Mouse (Mus musculus) neural tube, embryonic 12.5 days (tissue): ENCODE measurements around the gene Clasp2. TPM values are rescaled to one million over a fixed set of nuclear protein-coding genes. Genes with fewer than 3 reads are reported as not detected.
"Not testable (repeated sequence)": the region's sequence is repeated elsewhere in the genome, so short reads cannot be mapped to it uniquely, and the experiment has no call there.

Experiments used
- ATAC-seq: fragments of 200-750 bp; cut with Nextera tagmentation; 2 replicates; pipeline ENCODE4 v1.8.0; 2017; ENCODE audit warnings: low read depth, mild to moderate bottlenecking, moderate TSS enrichment, moderate library complexity; ENCODE audit not compliant: low FRiP score
- H3K27ac ChIP-seq: fragments of 300-500 bp; sonication (generic); 2 replicates; pipeline ENCODE4 v1.5.1; 2016
- H3K27me3 ChIP-seq: fragments of 300-500 bp; sonication (generic); replicated peaks from 2 replicates; pipeline ENCODE4 v1.6.1; 2016; ENCODE audit warnings: mild to moderate bottlenecking
- H3K36me3 ChIP-seq: fragments of 300-500 bp; sonication (generic); 2 replicates; pipeline ENCODE4 v1.6.1; 2016; ENCODE audit warnings: mild to moderate bottlenecking
- H3K4me1 ChIP-seq: fragments of 300-500 bp; sonication (generic); 2 replicates; pipeline ENCODE4 v1.6.1; 2016
- H3K4me2 ChIP-seq: fragments of 300-500 bp; sonication (generic); replicated peaks from 2 replicates; pipeline ENCODE4 v1.6.1; 2016; ENCODE audit warnings: mild to moderate bottlenecking
- H3K4me3 ChIP-seq: fragments of 300-500 bp; sonication (generic); 2 replicates; pipeline ENCODE4 v1.5.1; 2016
- H3K9ac ChIP-seq: fragments of 300-500 bp; sonication (generic); 2 replicates; pipeline ENCODE4 v1.6.1; 2016; ENCODE audit warnings: mild to moderate bottlenecking
- H3K9me3 ChIP-seq: fragments of 300-500 bp; sonication (generic); 2 replicates; pipeline ENCODE4 v1.6.1; 2016; ENCODE audit warnings: mild to moderate bottlenecking
- WGBS: fragments of 180-500 bp; shearing (Covaris S2); methylation state at CpG from one replicate; pipeline ENCODE4 v1.1.7; 2016; 5-methylcytosine and 5-hydroxymethylcytosine counted together
- polyA plus RNA-seq: library from polyadenylated mRNA; unstranded; fragments of >200 nt; fragmentation: Nextera tagmentation; extraction: Ambion mirVana; gene quantifications from 2 replicates; pipeline ENCODE4 v1.2.1, GENCODE M21; 2016

The Clasp2 gene
- polyA plus RNA-seq, 1 experiment from 2014 or later, result 82.7 TPM

DNA sequence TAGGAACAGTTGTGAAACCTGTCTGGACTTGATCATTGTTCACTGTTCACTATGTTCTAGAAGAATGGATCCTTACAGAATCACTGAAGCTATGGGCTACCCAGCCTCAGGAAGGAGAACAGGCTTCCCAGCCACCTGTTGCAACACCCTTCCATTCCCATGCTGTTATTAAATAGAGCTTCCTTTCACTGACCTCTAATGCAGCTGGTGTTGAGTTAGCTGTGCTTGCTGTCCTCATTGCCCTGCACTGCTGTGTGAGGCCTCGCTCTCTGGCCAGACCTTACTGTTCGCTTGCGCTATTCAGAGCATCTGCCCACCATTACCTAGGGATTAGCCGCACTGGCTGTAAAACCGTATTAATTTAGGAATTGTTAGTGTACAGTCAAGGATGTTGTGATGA, 96.2 kb downstream of the Clasp2 start:
- H3K9ac ChIP-seq, result no peak overlapping the region
- H3K4me2 ChIP-seq, result no peak overlapping the region
- 96% methylated on average over 5 of the region's 5 CpGs for WGBS
- no peak overlapping the region for H3K27ac ChIP-seq
- H3K4me1 ChIP-seq, result no peaks in the 10 kb centered on the region
- no peak for ATAC-seq
- H3K36me3 ChIP-seq, result no peaks in the 10 kb centered on the region
- no peaks in the 10 kb centered on the region for H3K27me3 ChIP-seq
- no peak overlapping the region for H3K4me3 ChIP-seq
- no peaks in the 10 kb centered on the region for H3K9me3 ChIP-seq

GRCm38 (mm10) chr9:113844029-113844428, 102.8 kb downstream of the Clasp2 start:
- no peaks in the 10 kb centered on the region for H3K27me3 ChIP-seq
- H3K4me1 ChIP-seq, result no peaks in the 10 kb centered on the region
- no peak overlapping the region for H3K4me2 ChIP-seq
- peaks cover 14% of the 10 kb centered on the region for H3K36me3 ChIP-seq
- 95% methylated on average over 4 of the region's 4 CpGs for WGBS
- no peaks in the 10 kb centered on the region for H3K9me3 ChIP-seq
- no peak overlapping the region for H3K27ac ChIP-seq
- no peak overlapping the region for H3K4me3 ChIP-seq
- no peak overlapping the region for H3K9ac ChIP-seq
- no peak for ATAC-seq

GRCm38 (mm10) chr9:113855441-113855840, 114.2 kb downstream of the Clasp2 start:
- no peaks in the 10 kb centered on the region for H3K9me3 ChIP-seq
- no peak for ATAC-seq
- H3K4me3 ChIP-seq, result no peak overlapping the region
- no peak overlapping the region for H3K27ac ChIP-seq
- no peaks in the 10 kb centered on the region for H3K4me1 ChIP-seq
- H3K36me3 ChIP-seq, result peaks cover 53% of the 10 kb centered on the region
- no peaks in the 10 kb centered on the region for H3K27me3 ChIP-seq
- no peak overlapping the region for H3K9ac ChIP-seq
- 88% methylated on average over 3 of the region's 3 CpGs for whole genome bisulfite sequencing
- no peak overlapping the region for H3K4me2 ChIP-seq

- H3K4me1 ChIP-seq, result no peaks in the 10 kb centered on the region
- H3K4me2 ChIP-seq, result no peak overlapping the region
- no peak overlapping the region for H3K9ac ChIP-seq
- no peak overlapping the region for H3K4me3 ChIP-seq
- no peaks in the 10 kb centered on the region for H3K9me3 ChIP-seq
- H3K27ac ChIP-seq, result no peak overlapping the region
- peaks cover 46% of the 10 kb centered on the region for H3K36me3 ChIP-seq
- H3K27me3 ChIP-seq, result no peaks in the 10 kb centered on the region
- no peak for ATAC-seq
- 87% methylated on average over 8 of the region's 8 CpGs for WGBS
Observed at GRCm38 (mm10) chr9:113857281-113857928, 116.1 kb downstream of the Clasp2 start.

- Histone ChIP-seq H3K36me3 (peaks cover 44% of the 10 kb centered on the region), H3K27me3 (no peaks in the 10 kb centered on the region), H3K4me1 (no peaks in the 10 kb centered on the region), H3K27ac (no peak overlapping the region), H3K9me3 (no peaks in the 10 kb centered on the region), H3K4me2 (no peak overlapping the region), H3K4me3 (no peak overlapping the region), H3K9ac (no peak overlapping the region)
- WGBS, result 92% methylated on average over 5 of the region's 5 CpGs
- no peak for ATAC-seq
Observed at GRCm38 (mm10) chr9:113857929-113858440, 116.7 kb downstream of the Clasp2 start.

GRCm38 (mm10) chr9:113859420-113859819, 118.1 kb downstream of the Clasp2 start:
- Histone ChIP-seq H3K36me3 (peaks cover 39% of the 10 kb centered on the region; the same call in 1 of the 2 replicates), H3K4me2 (no peak overlapping the region), H3K4me3 (no peak overlapping the region), H3K27me3 (no peaks in the 10 kb centered on the region), H3K27ac (no peak overlapping the region), H3K9ac (no peak overlapping the region), H3K4me1 (no peaks in the 10 kb centered on the region), H3K9me3 (no peaks in the 10 kb centered on the region)
- WGBS, result 91% methylated on average over 5 of the region's 5 CpGs
- ATAC-seq, result no peak

GRCm38 (mm10) chr9:113863370-113863999, 122.2 kb downstream of the Clasp2 start:
- H3K27ac ChIP-seq, result no peak overlapping the region
- no peak for ATAC-seq
- H3K36me3 ChIP-seq, result peaks cover 36% of the 10 kb centered on the region
- no peaks in the 10 kb centered on the region for H3K9me3 ChIP-seq
- H3K9ac ChIP-seq, result no peak overlapping the region
- H3K4me3 ChIP-seq, result no peak overlapping the region
- H3K27me3 ChIP-seq, result no peaks in the 10 kb centered on the region
- H3K4me1 ChIP-seq, result no peaks in the 10 kb centered on the region
- 91% methylated on average over 5 of the region's 5 CpGs for WGBS
- H3K4me2 ChIP-seq, result no peak overlapping the region

DNA sequence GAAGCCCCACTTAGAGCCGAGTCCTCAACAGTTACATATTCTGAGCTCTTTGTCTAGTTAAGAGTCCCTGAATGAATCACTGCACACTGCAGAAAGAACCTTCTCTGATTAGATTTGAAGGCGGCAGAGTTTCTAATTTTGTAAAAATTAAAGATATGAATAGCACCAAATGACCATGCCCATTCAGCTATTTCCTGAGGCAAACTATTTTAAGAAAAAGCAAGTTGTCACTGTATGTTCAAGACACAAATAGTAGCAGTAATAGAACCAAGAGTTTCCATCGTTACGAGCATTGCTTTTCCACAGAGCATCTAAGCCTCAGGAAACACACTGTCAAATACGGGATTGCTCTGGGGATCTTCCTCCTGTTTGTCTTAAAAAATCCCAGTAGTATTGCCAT, 126.7 kb downstream of the Clasp2 start:
- 91% methylated on average over 5 of the region's 5 CpGs for WGBS
- Histone ChIP-seq H3K4me1 (no peaks in the 10 kb centered on the region), H3K9ac (no peak overlapping the region), H3K4me3 (no peak overlapping the region), H3K9me3 (no peaks in the 10 kb centered on the region), H3K27ac (no peak overlapping the region), H3K27me3 (no peaks in the 10 kb centered on the region), H3K4me2 (no peak overlapping the region), H3K36me3 (peaks cover 55% of the 10 kb centered on the region)
- ATAC-seq, result no peak

- Histone ChIP-seq H3K9me3 (no peaks in the 10 kb centered on the region), H3K9ac (no peak overlapping the region), H3K4me1 (no peaks in the 10 kb centered on the region), H3K4me3 (no peak overlapping the region), H3K36me3 (peaks cover 62% of the 10 kb centered on the region), H3K4me2 (no peak overlapping the region), H3K27ac (no peak overlapping the region), H3K27me3 (no peaks in the 10 kb centered on the region)
- no peak for ATAC-seq
- 91% methylated on average over 3 of the region's 3 CpGs for WGBS
Observed at GRCm38 (mm10) chr9:113894903-113895302, 153.6 kb downstream of the Clasp2 start.

DNA sequence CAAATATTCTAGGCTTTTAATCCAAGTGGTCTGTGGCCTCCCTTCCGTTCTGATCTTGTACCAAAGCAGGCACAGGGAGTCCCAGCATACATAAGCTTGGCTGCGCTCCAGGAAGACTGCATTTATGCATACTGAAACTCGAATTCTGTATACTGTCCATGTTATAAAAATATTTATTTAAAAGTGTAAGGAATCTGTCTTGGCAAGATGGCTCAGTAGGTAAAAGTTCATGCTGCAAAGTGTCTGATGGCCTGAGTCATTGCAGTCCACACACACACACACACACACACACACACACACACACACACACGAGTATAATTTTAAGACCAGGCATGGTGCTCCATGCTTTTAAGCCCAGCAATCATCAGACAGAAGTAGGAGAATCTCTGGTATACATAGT, 161.9 kb downstream of the Clasp2 start:
- Histone ChIP-seq H3K27ac (no peak overlapping the region), H3K36me3 (peaks cover 71% of the 10 kb centered on the region)
- WGBS, result 86% methylated on average over 4 of the region's 4 CpGs

GRCm38 (mm10) chr9:113904315-113904714, 163.0 kb downstream of the Clasp2 start:
- not testable (repeated sequence) for H3K27me3 ChIP-seq, H3K4me2 ChIP-seq, H3K4me1 ChIP-seq, H3K9ac ChIP-seq, H3K9me3 ChIP-seq, ATAC-seq, H3K4me3 ChIP-seq, H3K27ac ChIP-seq
- 96% methylated on average over 6 of the region's 6 CpGs for WGBS
- H3K36me3 ChIP-seq, result peaks cover 76% of the 10 kb centered on the region

More for the DNA sequence above, 161.9 kb downstream of the Clasp2 start:
- H3K9ac ChIP-seq, result no peak overlapping the region
- H3K27me3 ChIP-seq, result no peaks in the 10 kb centered on the region
- ATAC-seq, result no peak
- no peaks in the 10 kb centered on the region for H3K9me3 ChIP-seq
- no peaks in the 10 kb centered on the region for H3K4me1 ChIP-seq
- no peak overlapping the region for H3K4me2 ChIP-seq
- no peak overlapping the region for H3K4me3 ChIP-seq

DNA sequence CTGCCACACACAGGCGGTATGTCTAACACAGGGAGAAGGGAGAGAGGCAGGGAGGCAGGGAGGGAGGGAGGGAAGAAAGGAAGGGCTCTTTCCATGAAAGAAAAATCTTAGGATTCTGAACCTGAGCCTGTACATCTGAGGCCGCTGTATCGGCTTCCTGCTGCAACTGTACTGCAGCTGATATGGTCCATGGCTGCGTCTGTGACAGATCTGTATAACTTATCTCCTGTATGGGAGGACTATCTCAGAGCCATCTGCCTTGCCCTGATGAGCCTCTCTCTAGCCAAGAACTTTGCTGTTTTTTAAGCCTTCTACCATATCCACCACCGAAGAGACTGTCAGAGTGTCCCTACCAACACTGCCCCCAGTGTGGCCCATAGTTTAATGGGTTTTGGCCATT, 174.5 kb downstream of the Clasp2 start:
- Histone ChIP-seq H3K4me1 (no peaks in the 10 kb centered on the region), H3K9ac (no peak overlapping the region), H3K9me3 (no peaks in the 10 kb centered on the region), H3K27ac (no peak overlapping the region), H3K4me3 (no peak overlapping the region), H3K4me2 (no peak overlapping the region), H3K36me3 (peaks cover 67% of the 10 kb centered on the region), H3K27me3 (no peaks in the 10 kb centered on the region)
- ATAC-seq, result no peak
- 95% methylated on average over 5 of the region's 5 CpGs for WGBS

DNA sequence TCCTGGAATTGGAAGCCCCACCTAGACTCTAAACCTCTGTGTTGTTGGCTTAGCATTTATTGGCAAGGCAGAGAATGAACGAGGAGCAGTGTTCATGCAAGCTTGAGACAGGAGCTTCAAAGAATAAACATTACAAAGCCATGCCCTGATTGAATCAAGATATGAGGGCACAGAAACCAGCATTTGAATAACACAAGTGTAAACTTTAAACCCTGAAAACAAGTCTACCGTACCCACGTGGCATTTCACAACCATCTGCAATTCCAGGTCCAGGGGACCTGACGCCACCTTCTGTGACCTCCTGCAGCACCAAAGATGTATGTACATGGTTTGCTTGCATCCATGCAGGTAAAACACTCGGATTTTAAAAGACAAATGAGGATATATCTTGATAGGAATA, 181.4 kb downstream of the Clasp2 start:
- no peaks in the 10 kb centered on the region for H3K4me1 ChIP-seq
- H3K9me3 ChIP-seq, result no peaks in the 10 kb centered on the region
- H3K36me3 ChIP-seq, result peaks cover 28% of the 10 kb centered on the region
- WGBS, result 95% methylated on average over 5 of the region's 5 CpGs
- no peak overlapping the region for H3K9ac ChIP-seq
- H3K4me3 ChIP-seq, result no peak overlapping the region
- no peaks in the 10 kb centered on the region for H3K27me3 ChIP-seq
- H3K27ac ChIP-seq, result no peak overlapping the region
- no peak for ATAC-seq
- H3K4me2 ChIP-seq, result no peak overlapping the region
